Mouse (Mus musculus): ENCODE measurements around the gene Sfrp4.

Gene Sfrp4

GRCm38 (mm10) chr13:19630768-19631709, 8.1 kb downstream of the Sfrp4 start:
- DNase-seq (ENCODE audit: low read depth, low spot score), result no peak

- DNase-seq (ENCODE audit: low read depth, low spot score), result peak; percentile 75
Measured at GRCm38 (mm10) chr13:19636131-19636530, 13.2 kb downstream of the Sfrp4 start.

DNA sequence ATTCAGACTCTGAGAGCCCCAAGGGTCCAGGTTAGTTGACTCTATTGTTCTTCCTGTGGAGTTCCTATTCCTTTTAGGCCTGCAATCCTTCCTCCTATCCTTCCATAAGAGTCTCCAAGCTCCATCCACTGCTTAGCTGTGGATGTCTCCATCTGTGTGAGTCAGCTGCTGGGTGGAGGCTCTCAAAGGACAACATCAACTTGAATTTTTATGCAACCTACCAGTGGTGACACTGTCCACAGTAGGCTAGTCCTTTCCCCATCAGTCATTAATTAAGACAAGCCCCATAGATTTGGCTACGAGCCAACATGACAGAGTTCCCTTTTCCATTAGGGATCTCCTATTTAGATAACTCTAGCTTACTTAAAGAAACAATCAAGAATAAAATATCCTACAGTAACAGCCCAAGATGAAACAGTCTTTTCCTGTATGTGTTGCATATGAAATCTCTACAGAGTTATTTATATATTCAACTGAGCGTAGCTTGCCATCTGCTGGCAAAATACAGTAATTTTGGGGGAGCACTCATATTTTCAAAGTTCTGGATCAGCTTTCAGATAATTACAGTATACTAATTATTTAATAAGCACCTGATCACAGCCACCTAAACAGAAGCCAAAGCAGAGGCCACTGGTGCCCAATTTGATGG, 17.4 kb downstream of the Sfrp4 start:
- peak; percentile 48 for DNase-seq (ENCODE audit: low read depth, low spot score)

DNA sequence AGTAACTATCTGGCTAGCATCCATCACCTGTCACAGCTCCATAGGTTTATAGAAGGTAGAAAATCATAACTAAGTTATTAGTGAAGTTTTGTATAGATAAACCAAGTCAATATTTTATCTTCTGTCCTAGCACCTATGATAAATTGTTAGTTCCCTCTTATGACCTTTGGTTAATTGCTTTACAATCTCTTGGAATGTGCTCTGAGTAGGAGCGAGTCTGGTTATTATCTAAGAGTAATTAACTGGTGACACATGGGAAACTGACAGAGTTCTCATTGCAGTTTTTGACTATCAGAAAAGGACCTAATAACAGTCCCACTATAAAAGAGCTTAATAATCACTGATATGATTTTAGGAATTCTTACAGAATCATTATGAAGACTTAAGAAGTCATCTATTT, 20.6 kb downstream of the Sfrp4 start:
- DNase-seq (ENCODE audit: low read depth, low spot score), result no peak

DNA sequence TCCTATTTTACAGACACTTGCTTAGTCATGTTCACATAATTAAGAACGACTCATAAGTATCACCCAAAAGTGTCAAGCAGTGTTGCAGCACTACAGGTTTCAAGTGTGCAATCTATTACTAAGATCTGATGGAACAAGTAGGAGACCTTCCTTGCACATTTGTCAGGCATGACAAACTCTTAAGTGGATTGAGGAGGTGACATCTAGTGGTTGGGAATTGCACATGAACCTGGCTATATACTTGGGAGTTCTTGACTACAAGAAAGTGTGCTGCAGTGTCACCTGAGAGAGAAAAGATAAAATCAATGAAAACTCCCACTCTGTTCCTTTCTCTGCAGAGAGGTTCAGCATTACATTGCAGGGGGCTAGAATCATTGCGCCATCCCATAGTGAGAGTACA, 21.3 kb downstream of the Sfrp4 start:
- DNase-seq (ENCODE audit: low read depth, low spot score), result peak; percentile 75

- DNase-seq (ENCODE audit: low read depth, low spot score), result no peak
Measured at GRCm38 (mm10) chr13:19649824-19650223, 26.9 kb downstream of the Sfrp4 start.

- DNase-seq (ENCODE audit: low read depth, low spot score), result no peak
Measured at GRCm38 (mm10) chr13:19652405-19652804, 29.5 kb downstream of the Sfrp4 start.

GRCm38 (mm10) chr13:19668355-19669140, 45.6 kb downstream of the Sfrp4 start:
- DNase-seq (ENCODE audit: low read depth, low spot score), result no peak

DNA sequence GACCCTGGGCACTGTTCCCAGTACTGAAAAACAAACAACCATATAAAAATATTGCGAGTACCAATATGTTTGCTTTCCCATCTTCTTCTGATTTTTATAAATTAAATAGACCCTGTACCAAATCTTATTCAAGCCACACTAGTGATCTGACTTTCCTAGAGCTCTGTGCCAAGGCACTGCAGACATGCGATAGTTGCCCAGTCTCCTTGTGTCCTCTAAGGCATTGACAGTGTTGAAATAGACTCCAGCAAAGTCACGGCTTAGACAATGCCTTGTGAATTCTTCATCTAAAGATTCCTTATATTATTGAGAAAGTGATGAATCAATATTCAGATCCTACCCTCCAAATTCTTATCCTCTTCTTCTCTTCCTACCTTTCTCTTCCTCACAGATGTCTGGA, 51.1 kb downstream of the Sfrp4 start:
- DNase-seq (ENCODE audit: low read depth, low spot score), result no peak

DNA sequence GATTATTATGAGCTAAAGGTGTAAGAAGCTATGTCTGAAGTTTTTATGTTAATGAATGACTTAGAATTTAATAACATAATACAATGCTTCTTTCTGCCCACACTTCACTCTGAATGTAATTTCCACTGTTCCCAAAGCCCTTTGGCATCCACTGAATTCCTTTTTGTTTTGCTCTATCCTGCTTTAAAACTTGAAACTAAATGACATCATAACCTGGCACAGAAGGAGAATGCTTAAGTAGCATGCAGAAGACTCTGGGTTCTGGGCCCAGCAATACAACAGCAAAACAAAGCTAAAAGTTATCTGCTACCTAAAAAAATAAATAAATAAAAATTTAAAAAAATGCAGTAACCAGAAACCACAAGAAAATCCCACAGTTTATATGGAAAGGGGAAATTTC, 51.7 kb downstream of the Sfrp4 start:
- no peak for DNase-seq (ENCODE audit: low read depth, low spot score)

Data from brain, adult 2 months (tissue).